Mouse (Mus musculus) E14TG2a.4 (cell line): ENCODE measurements at regions not wholly inside any gene's neighbourhood (a gene's known extent, or its start where the extent isn't known, plus 50 kb on each side); places are given as distances from the start of the nearest gene placed in this dataset.

Experiments used
- CTCF ChIP-seq: conservative IDR thresholded peaks from 2 replicates; pipeline ENCODE4 v1.5.1; 2014; ENCODE audit warnings: low read length
- NANOG ChIP-seq: IDR thresholded peaks from 2 replicates; pipeline ENCODE4 v1.6.1; 2014; ENCODE audit warnings: borderline replicate concordance, low read length, mixed read lengths

DNA sequence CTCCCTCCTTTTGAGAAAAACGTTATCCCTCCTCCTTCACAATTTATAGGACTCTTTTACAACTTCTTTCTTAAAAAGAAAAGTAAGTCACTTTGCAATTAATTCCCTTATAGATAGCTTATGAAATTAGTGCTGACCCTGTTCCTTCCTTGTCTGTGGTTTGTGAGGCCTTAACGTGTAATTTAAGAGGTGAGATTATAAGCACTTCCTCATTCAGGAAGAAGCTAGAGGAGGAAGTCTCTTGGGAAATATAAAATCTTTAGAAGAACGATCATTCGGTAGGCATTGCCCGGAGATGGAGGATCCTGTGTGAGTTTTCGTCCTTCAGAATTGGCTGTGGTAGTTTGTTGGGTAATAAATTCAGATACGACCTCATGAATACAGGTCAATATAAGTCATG lies 98.0 kb downstream of the Mbl2 start:
- TF ChIP-seq CTCF (no peak), NANOG (no peak)
